Mouse (Mus musculus) central nervous system, embryonic 11.5 days (tissue): ENCODE data around the gene Mtpn. TPM values are rescaled to one million over a fixed set of nuclear protein-coding genes. Genes with fewer than 3 reads are reported as not detected.

ENCODE experiments used
- polyA plus RNA-seq: library from polyadenylated mRNA; depleted of rRNA; stranded (reverse); fragments of >200 nt; gene quantifications from 2 replicates; pipeline ENCODE4 v1.2.3, GENCODE M21; 2012; rRNA removed

Gene Mtpn
- polyA plus RNA-seq = 47.4 and 76.5 TPM in 2 replicates

DNA sequence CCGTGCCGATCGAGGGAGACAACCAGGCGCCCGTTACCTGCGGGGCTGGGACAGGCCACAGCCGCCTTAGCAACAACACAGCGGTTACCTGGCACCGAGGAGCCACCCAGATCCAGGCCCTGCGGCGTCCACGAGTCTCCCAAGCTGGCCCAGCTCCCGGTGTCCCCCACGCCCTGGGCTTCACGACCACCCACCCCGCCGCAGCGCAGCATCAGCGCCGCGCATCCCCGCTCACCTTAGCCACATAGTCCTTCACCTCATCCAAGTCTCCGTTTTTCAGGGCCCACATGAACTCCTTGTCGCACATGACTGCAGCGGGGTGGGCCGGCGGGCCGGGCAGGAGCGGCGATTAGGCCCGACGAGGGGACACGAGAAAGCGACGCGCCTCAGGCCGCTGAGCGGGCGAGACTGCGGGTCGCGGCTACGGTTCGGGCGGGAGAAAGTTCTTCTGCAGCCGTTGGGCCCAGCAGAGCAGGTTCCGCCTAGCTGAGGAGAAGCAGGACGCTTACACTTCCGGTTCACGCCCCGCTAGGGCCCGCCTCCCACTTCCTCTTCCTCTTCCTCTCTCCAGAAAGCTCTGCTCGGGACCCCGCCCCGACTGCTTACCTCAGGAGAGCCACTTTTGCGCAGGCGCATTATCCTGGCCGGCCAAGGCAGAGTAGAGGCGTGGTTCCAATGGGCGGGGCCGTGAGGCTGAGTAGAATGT lies at the start of gene Mtpn:
TSS of gene Mtpn (minus strand) at position 585 of the 706 bp plus-strand sequence.

Other genes with a start within 250 kb of the Mtpn start
- gene Slc13a4, start 231.8 kb downstream of the Mtpn start, polyA plus RNA-seq = 0.16 and 0.24 TPM in 2 replicates
- gene Fam180a, start 213.7 kb downstream of the Mtpn start, polyA plus RNA-seq = 0.06 and 0.07 TPM in 2 replicates